Mouse (Mus musculus): ENCODE data around the gene Gpr156.
"Not testable (repeated sequence)": the region's sequence is repeated elsewhere in the genome, so short reads cannot be mapped to it uniquely, and the experiment has no call there.

Gpr156 gene

DNA sequence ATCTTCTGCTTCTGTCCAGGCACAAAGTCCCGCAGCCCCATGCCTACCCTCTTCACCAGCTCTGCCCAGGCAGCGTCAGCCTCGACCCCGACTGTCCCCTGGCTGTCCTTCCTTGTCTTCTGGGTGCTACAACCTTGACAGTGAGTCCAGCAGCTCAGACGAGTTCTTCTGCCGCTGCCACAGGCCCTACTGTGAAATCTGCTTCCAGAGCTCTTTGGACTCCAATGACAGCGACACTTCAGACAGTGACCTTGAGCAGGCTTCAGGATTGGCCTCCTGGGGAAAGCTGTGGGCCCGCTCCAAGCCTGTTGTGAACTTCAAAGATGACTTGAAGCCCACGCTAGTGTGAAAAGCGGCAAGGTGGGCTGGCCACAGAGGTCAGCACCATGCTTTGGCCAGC lies 89.2 kb downstream of the Gpr156 start:
- DNase-seq = no peak

DNA sequence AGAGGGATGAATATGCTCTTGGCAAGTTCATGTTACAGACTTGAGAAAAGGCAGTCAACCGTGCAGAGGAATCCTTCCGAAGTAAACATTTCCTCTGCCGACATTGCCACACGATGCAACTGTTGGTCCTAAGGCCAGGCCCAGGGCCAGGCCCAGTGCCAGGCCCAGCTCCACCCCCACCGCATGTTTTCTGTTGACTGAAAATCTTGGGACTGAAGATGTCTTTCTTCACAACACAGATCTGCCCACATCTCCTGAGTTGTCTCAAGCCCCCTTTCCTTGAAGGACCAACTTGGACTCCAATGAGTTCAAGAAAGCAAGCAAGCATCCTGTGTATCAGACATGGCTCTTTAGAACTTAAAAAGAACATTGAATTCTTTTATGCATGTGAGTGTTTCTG lies 92.1 kb downstream of the Gpr156 start:
- DNase-seq = no peak

DNA sequence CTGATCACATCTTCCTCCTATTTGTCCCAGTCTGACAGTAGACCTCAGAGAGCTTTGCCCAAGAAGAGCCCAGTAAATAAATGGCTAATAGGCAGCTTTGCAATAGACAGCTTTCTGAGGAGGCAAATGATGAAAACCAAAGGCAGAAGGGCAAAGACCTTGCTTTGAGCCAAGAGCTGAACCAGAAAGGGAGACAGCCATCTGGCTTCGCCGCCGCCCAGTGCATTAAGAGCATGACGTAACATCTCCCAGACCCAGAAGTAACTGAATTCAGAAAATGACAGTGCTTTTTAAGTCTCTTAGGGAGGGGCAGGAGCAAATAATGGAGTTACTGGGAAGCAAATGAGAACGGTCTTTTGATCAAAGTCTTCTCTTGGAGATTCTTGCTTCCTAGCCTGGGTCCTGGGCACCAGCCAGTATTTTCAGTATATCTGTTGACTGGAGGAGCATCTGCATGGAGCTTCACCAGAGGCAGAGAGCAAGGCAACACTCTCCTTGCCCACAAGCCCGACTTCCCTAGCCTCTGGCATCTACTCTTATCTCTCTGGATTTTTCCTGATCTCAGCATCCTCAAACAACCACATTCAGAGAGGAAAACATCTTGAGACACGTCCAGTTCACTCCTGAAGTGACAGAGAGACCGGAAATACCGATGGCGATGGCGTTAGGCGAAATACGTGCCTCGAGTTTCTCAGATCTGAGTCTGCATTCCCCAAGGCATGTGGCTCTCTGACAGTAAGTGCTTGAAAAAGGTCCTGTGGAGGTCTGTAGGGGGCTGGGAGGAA lies 92.9 kb downstream of the Gpr156 start:
- DNase-seq = no peak

- DNase-seq = no peak
Measured at GRCm38 (mm10) chr16:38011486-38011885, 95.2 kb downstream of the Gpr156 start.

DNA sequence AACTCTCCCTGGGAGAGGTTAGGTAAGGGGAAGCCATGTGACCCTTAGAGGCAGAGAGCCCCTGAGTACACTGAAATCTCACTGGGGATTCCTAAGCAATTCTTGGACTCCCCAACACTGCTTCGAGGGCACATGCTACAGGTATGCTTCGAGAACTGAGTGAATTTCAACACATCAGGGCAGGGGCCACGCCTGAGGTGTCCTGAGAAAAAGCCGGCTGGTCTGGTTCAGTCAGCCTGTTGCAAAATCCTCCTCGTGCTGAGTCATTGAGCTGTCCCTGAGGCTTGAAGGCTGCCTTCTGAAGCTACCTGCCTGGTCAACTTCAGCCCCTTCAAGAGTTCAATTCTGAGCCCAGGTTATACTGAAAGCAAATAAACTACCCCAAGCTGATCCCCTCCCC lies 96.1 kb downstream of the Gpr156 start:
- DNase-seq = no peak

- DNase-seq = no peak
Measured at GRCm38 (mm10) chr16:38012891-38013290, 96.6 kb downstream of the Gpr156 start.

DNA sequence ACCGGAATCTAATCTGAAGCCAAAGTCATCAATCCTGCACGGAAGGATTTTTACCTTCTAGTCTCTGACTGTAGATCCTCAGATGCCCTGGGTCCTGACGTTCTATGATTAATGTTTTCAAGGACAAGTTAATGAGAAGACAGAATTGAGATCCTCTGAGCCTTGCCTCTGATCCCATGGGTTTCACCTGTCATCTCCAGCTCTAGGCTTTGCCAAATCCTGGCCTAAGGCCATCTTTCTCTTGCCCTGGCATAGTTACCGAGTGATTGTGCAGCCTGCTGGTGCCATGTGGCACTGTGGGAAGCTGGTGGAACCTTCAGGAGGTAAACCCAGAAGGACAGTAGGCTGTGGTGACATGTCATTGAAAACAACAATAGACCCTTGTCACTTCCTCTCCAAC lies 98.7 kb downstream of the Gpr156 start:
- DNase-seq = no peak

- no peak for DNase-seq
Measured at GRCm38 (mm10) chr16:38016928-38017524, 100.7 kb downstream of the Gpr156 start.

DNA sequence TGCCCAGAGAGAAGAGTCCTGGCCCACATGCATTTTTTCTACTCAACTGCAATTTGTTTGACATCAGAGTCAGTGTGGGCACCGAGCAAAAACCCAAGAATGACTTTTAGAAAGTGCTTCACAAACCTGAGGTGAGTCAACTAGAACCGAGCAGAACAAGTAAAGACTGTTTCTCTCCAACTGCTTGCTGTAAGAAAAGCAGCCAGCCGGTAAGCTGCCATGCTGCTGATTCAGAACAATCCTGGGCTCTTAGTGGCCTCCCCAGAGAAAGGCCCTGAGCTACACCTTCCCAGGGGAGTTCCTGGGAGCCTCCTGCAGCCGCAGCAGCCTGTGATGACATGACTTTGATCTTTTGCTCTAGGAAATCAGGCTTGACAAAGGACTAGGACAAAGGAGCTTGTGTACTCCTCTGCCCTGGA lies 101.7 kb downstream of the Gpr156 start:
- no peak for DNase-seq

- DNase-seq = no peak
Measured at GRCm38 (mm10) chr16:38032644-38033043, 116.3 kb downstream of the Gpr156 start.

- DNase-seq = no peak
Measured at GRCm38 (mm10) chr16:38033071-38033470, 116.8 kb downstream of the Gpr156 start.

GRCm38 (mm10) chr16:38038101-38038500 lies 121.8 kb downstream of the Gpr156 start:
- not testable (repeated sequence) for DNase-seq

GRCm38 (mm10) chr16:38042160-38042559 lies 125.9 kb downstream of the Gpr156 start:
- DNase-seq = no peak

GRCm38 (mm10) chr16:38044551-38044950 lies 128.3 kb downstream of the Gpr156 start:
- DNase-seq = no peak

- no peak for DNase-seq
Measured at GRCm38 (mm10) chr16:38047781-38048558, 131.7 kb downstream of the Gpr156 start.

Data from right cerebral cortex, postnatal 25 days (tissue).